Mouse (Mus musculus) embryonic facial prominence, embryonic 15.5 days (tissue): ENCODE measurements around the gene Rfxank. TPM values are rescaled to one million over a fixed set of nuclear protein-coding genes. Genes with fewer than 3 reads are reported as not detected.

Experiments used
- ATAC-seq: fragments of 200-750 bp; cut with Nextera tagmentation; 2 replicates; pipeline ENCODE4 v1.8.0; 2017; ENCODE audit warnings: low read depth, moderate TSS enrichment; ENCODE audit not compliant: insufficient number of reproducible peaks, low FRiP score, low TSS enrichment
- H3K27ac ChIP-seq: fragments of 300-500 bp; sonication (generic); replicated peaks from 2 replicates; pipeline ENCODE4 v1.5.1; 2015; ENCODE audit warnings: mild to moderate bottlenecking, inconsistent platforms
- H3K27me3 ChIP-seq: fragments of 300-500 bp; sonication (generic); 2 replicates; pipeline ENCODE4 v1.6.1; 2015; ENCODE audit warnings: inconsistent platforms
- H3K36me3 ChIP-seq: fragments of 300-500 bp; sonication (generic); 2 replicates; pipeline ENCODE4 v1.6.1; 2015; ENCODE audit warnings: mild to moderate bottlenecking, inconsistent platforms
- H3K4me1 ChIP-seq: fragments of 300-500 bp; sonication (generic); 2 replicates; pipeline ENCODE4 v1.6.1; 2015; ENCODE audit warnings: inconsistent platforms
- H3K4me2 ChIP-seq: fragments of 300-500 bp; sonication (generic); replicated peaks from 2 replicates; pipeline ENCODE4 v1.6.1; 2015; ENCODE audit warnings: mild to moderate bottlenecking, inconsistent platforms
- H3K4me3 ChIP-seq: fragments of 300-500 bp; sonication (generic); replicated peaks from 2 replicates; pipeline ENCODE4 v1.5.1; 2015; ENCODE audit warnings: mild to moderate bottlenecking, inconsistent platforms
- H3K9ac ChIP-seq: fragments of 300-500 bp; sonication (generic); 2 replicates; pipeline ENCODE4 v1.6.1; 2015; ENCODE audit warnings: inconsistent platforms
- H3K9me3 ChIP-seq: fragments of 300-500 bp; sonication (generic); replicated peaks from 2 replicates; pipeline ENCODE4 v1.6.1; 2016; ENCODE audit warnings: inconsistent platforms
- WGBS: fragments of 180-500 bp; shearing (Covaris S2); methylation state at CpG from one replicate; pipeline ENCODE4 v1.1.7; 2015; 5-methylcytosine and 5-hydroxymethylcytosine counted together
- polyA plus RNA-seq: library from polyadenylated mRNA; unstranded; fragments of >200 nt; fragmentation: Nextera tagmentation; extraction: Ambion mirVana; gene quantifications from 2 replicates; pipeline ENCODE4 v1.2.1, GENCODE M21; 2015

The Rfxank gene
- polyA plus RNA-seq, 1 experiment from 2014 or later = 22.2 TPM

GRCm38 (mm10) chr8:70171240-70171639 lies 32.3 kb upstream of the Rfxank start:
- no peak overlapping the region for H3K9ac ChIP-seq
- WGBS = 70% methylated on average over 7 of the region's 7 CpGs
- H3K36me3 ChIP-seq = peaks cover under 1% of the 10 kb centered on the region; the same call in 1 of the 2 replicates
- no peak overlapping the region for H3K27ac ChIP-seq
- 0 out of 2 replicates have a peak, but pooled peaks cover 3% of the 10 kb centered on the region for H3K27me3 ChIP-seq
- no peak overlapping the region for H3K4me3 ChIP-seq
- H3K9me3 ChIP-seq = no peaks in the 10 kb centered on the region
- H3K4me1 ChIP-seq = peaks cover 27% of the 10 kb centered on the region
- peak overlapping the region; percentile 55 for H3K4me2 ChIP-seq
- ATAC-seq = no peak

GRCm38 (mm10) chr8:70170748-70171147 lies 31.8 kb upstream of the Rfxank start:
- ATAC-seq = no peak
- Histone ChIP-seq H3K27ac (no peak overlapping the region), H3K27me3 (peaks cover 8% of the 10 kb centered on the region; the same call in 1 of the 2 replicates), H3K4me3 (no peak overlapping the region), H3K36me3 (no peaks in the 10 kb centered on the region), H3K4me2 (no peak overlapping the region), H3K9me3 (no peaks in the 10 kb centered on the region), H3K4me1 (peaks cover 27% of the 10 kb centered on the region), H3K9ac (no peak overlapping the region)
- 77% methylated on average over 3 of the region's 3 CpGs for WGBS

GRCm38 (mm10) chr8:70170116-70170515 lies 31.2 kb upstream of the Rfxank start:
- H3K4me2 ChIP-seq = no peak overlapping the region
- H3K27me3 ChIP-seq = peaks cover 10% of the 10 kb centered on the region; the same call in 1 of the 2 replicates
- H3K27ac ChIP-seq = no peak overlapping the region
- peaks cover 27% of the 10 kb centered on the region for H3K4me1 ChIP-seq
- H3K36me3 ChIP-seq = no peaks in the 10 kb centered on the region
- ATAC-seq = no peak
- H3K9me3 ChIP-seq = no peaks in the 10 kb centered on the region
- WGBS = 83% methylated on average over 3 of the region's 3 CpGs
- H3K9ac ChIP-seq = no peak overlapping the region
- no peak overlapping the region for H3K4me3 ChIP-seq

- WGBS = 2% methylated on average over 21 of the region's 21 CpGs
These were observed 27.7 kb upstream of the Rfxank start for GRCm38 (mm10) chr8:70166504-70167110.

GRCm38 (mm10) chr8:70163316-70163715 lies 24.4 kb upstream of the Rfxank start:
- Histone ChIP-seq H3K27ac (no peak overlapping the region), H3K27me3 (peaks cover 10% of the 10 kb centered on the region; the same call in 1 of the 2 replicates), H3K4me1 (peaks cover 12% of the 10 kb centered on the region), H3K36me3 (no peaks in the 10 kb centered on the region), H3K9me3 (no peaks in the 10 kb centered on the region), H3K4me3 (no peak overlapping the region), H3K4me2 (no peak overlapping the region), H3K9ac (no peak overlapping the region)
- WGBS = 62% methylated on average over 3 of the region's 3 CpGs
- ATAC-seq = no peak

More at GRCm38 (mm10) chr8:70166504-70167110, 27.7 kb upstream of the Rfxank start:
- Histone ChIP-seq H3K4me2 (peak overlapping the region; percentile 52), H3K9me3 (no peaks in the 10 kb centered on the region), H3K36me3 (no peaks in the 10 kb centered on the region), H3K27ac (no peak overlapping the region), H3K4me3 (peak overlapping the region; percentile 28), H3K4me1 (peaks cover 8% of the 10 kb centered on the region), H3K9ac (peak overlapping the region; percentile 18), H3K27me3 (peaks cover 10% of the 10 kb centered on the region; the same call in 1 of the 2 replicates)
- ATAC-seq = peak; percentile 74

GRCm38 (mm10) chr8:70160015-70160414 lies 21.1 kb upstream of the Rfxank start:
- no peak for ATAC-seq
- Histone ChIP-seq H3K9ac (no peak overlapping the region), H3K27ac (no peak overlapping the region), H3K4me1 (peaks cover 11% of the 10 kb centered on the region), H3K9me3 (no peaks in the 10 kb centered on the region), H3K36me3 (no peaks in the 10 kb centered on the region), H3K4me3 (no peak overlapping the region), H3K4me2 (no peak overlapping the region), H3K27me3 (no peaks in the 10 kb centered on the region)
- WGBS = 54% methylated on average over 13 of the region's 13 CpGs

- no peak overlapping the region for H3K4me3 ChIP-seq
- no peak for ATAC-seq
- no peak overlapping the region; the same call in 1 of the 2 replicates for H3K4me2 ChIP-seq
These were observed 20.3 kb upstream of the Rfxank start for GRCm38 (mm10) chr8:70159211-70159610.

GRCm38 (mm10) chr8:70158069-70158853 lies 19.3 kb upstream of the Rfxank start:
- WGBS = 8% methylated on average over 40 of the region's 40 CpGs

More at GRCm38 (mm10) chr8:70159211-70159610, 20.3 kb upstream of the Rfxank start:
- H3K4me1 ChIP-seq = peaks cover 11% of the 10 kb centered on the region
- H3K36me3 ChIP-seq = no peaks in the 10 kb centered on the region
- no peaks in the 10 kb centered on the region for H3K9me3 ChIP-seq
- no peak overlapping the region for H3K27ac ChIP-seq
- H3K9ac ChIP-seq = no peak overlapping the region
- H3K27me3 ChIP-seq = no peaks in the 10 kb centered on the region
- WGBS = 82% methylated on average over 4 of the region's 4 CpGs

GRCm38 (mm10) chr8:70157240-70157800 lies 18.4 kb upstream of the Rfxank start:
- no peak for ATAC-seq
- no peak overlapping the region for H3K9ac ChIP-seq

More at GRCm38 (mm10) chr8:70158069-70158853, 19.3 kb upstream of the Rfxank start:
- H3K27me3 ChIP-seq = no peaks in the 10 kb centered on the region
- no peaks in the 10 kb centered on the region for H3K36me3 ChIP-seq
- peak overlapping the region; percentile 28 for H3K9ac ChIP-seq
- peak overlapping the region; percentile 91 for H3K4me2 ChIP-seq
- no peaks in the 10 kb centered on the region for H3K9me3 ChIP-seq
- H3K4me3 ChIP-seq = peak overlapping the region; percentile 51
- H3K4me1 ChIP-seq = peaks cover 11% of the 10 kb centered on the region
- H3K27ac ChIP-seq = no peak overlapping the region
- ATAC-seq = peak; percentile 87

GRCm38 (mm10) chr8:70152537-70153257 lies 13.7 kb upstream of the Rfxank start:
- Histone ChIP-seq H3K4me2 (peak overlapping the region; percentile 33), H3K9me3 (no peaks in the 10 kb centered on the region), H3K4me3 (no peak overlapping the region; the same call in 1 of the 2 replicates), H3K27me3 (no peaks in the 10 kb centered on the region), H3K36me3 (no peaks in the 10 kb centered on the region), H3K4me1 (peaks cover 14% of the 10 kb centered on the region), H3K9ac (no peak overlapping the region), H3K27ac (no peak overlapping the region)
- 10% methylated on average over 17 of the region's 22 CpGs for WGBS
- ATAC-seq = peak; percentile 87

More at GRCm38 (mm10) chr8:70157240-70157800, 18.4 kb upstream of the Rfxank start:
- no peaks in the 10 kb centered on the region for H3K27me3 ChIP-seq
- H3K9me3 ChIP-seq = no peaks in the 10 kb centered on the region
- no peak overlapping the region for H3K4me3 ChIP-seq
- 84% methylated on average over 1 of the region's 1 CpGs for WGBS
- no peak overlapping the region for H3K4me2 ChIP-seq
- peaks cover 16% of the 10 kb centered on the region for H3K4me1 ChIP-seq
- H3K27ac ChIP-seq = no peak overlapping the region
- H3K36me3 ChIP-seq = no peaks in the 10 kb centered on the region
